Mouse (Mus musculus) hindbrain, embryonic 11.5 days (tissue): Measurements from ENCODE around the gene Zfp775. TPM values are rescaled to one million over a fixed set of nuclear protein-coding genes. Genes with fewer than 3 reads are reported as not detected.

ENCODE experiments used
- ATAC-seq: fragments of 200-750 bp; cut with Nextera tagmentation; 2 replicates; pipeline ENCODE4 v1.8.0; 2017; ENCODE audit warnings: mild to moderate bottlenecking, moderate TSS enrichment, moderate library complexity; ENCODE audit not compliant: low FRiP score
- DNase-seq: peaks from one replicate; pipeline ENCODE4 v3.0.0-alpha.2; 2015; ENCODE audit warnings: low spot score
- H3K27ac ChIP-seq: fragments of 300-500 bp; sonication (generic); 2 replicates; pipeline ENCODE4 v1.5.1; 2014; ENCODE audit warnings: mild to moderate bottlenecking, low read depth, low read length
- H3K27me3 ChIP-seq: fragments of 300-500 bp; sonication (generic); 2 replicates; pipeline ENCODE4 v1.6.1; 2014; ENCODE audit warnings: mild to moderate bottlenecking, low read length, moderate library complexity, mixed read lengths; ENCODE audit not compliant: control insufficient read depth, insufficient read depth
- H3K36me3 ChIP-seq: fragments of 300-500 bp; sonication (generic); 2 replicates; pipeline ENCODE4 v1.6.1; 2014; ENCODE audit warnings: mild to moderate bottlenecking, low read length, moderate library complexity, mixed read lengths; ENCODE audit not compliant: control insufficient read depth, insufficient read depth
- H3K4me1 ChIP-seq: fragments of 300-500 bp; sonication (generic); replicated peaks from 2 replicates; pipeline ENCODE4 v1.6.1; 2014; ENCODE audit warnings: low read length, mixed read lengths; ENCODE audit not compliant: control insufficient read depth, insufficient read depth
- H3K4me2 ChIP-seq: fragments of 300-500 bp; sonication (generic); replicated peaks from 2 replicates; pipeline ENCODE4 v1.6.1; 2014; ENCODE audit warnings: mild to moderate bottlenecking, low read depth, low read length
- H3K4me3 ChIP-seq: fragments of 300-500 bp; sonication (generic); 2 replicates; pipeline ENCODE4 v1.5.1; 2014; ENCODE audit warnings: low read depth, low read length
- H3K9ac ChIP-seq: fragments of 300-500 bp; sonication (generic); 2 replicates; pipeline ENCODE4 v1.6.1; 2014; ENCODE audit warnings: low read depth, low read length
- H3K9me3 ChIP-seq: fragments of 300-500 bp; sonication (generic); 2 replicates; pipeline ENCODE4 v1.6.1; 2016; ENCODE audit warnings: low read length; ENCODE audit not compliant: control insufficient read depth
- WGBS: fragments of 180-500 bp; shearing (Covaris S2); extraction: QIAGEN DNeasy Blood & Tissue Kit; methylation state at CpG from one replicate; pipeline ENCODE4 v1.1.7; 2014; 5-methylcytosine and 5-hydroxymethylcytosine counted together
- polyA plus RNA-seq: library from polyadenylated mRNA; unstranded; fragments of >200 nt; fragmentation: Nextera tagmentation; extraction: Ambion mirVana; gene quantifications from 2 replicates; pipeline ENCODE4 v1.2.1, GENCODE M21; 2014

Zfp775 gene
- polyA plus RNA-seq, result 7.7 and 11.0 TPM in 2 replicates

DNA sequence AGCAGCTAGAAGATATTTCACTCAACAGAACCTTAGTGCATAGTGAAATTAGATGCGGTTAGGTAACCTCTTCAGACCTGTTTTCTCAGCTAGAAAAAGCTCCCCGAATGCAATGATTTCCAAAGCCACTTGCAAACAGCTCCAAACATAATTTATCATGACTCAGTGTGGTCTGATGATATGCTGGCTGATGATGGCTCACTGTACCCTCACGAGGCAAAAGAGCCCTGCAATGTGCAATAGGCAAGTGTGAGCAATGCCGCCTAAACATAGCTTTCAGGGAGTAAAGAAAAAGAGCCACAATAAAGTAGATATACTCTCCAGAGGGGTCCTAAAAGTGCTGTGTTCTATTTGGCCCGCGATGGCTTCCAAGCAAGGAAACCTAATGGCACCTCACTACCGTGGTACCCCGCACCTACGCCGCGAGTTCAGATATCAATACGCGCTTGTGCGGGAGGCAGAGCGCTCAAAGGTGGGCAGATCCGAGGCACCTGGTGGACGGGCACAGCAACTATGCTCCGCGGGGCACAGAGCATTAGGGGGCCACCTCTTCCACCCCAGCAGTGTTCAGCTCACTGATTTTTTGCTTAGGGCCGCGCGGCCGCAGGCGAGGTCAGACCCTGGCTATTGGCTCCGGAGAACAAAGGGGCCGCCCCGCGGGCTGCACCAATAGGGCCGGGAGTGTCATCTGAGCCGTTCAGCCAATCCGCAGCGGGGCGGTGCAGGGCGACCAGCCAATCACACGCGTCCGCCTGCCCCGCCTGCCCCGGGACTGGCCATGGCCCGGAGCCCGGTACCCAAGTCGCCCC, at the start of gene Zfp775:
Zfp775 (plus strand) TSS at position 793 of the 809 bp plus-strand sequence.
- H3K4me1 ChIP-seq, result 0 out of 2 replicates have a peak, but pooled peaks cover 3% of the 10 kb centered on the region
- 6% methylated on average over 41 of the region's 42 CpGs for WGBS
- ATAC-seq (peak; percentile 99), DNase-seq (peak; percentile 95)
- no peaks in the 10 kb centered on the region for H3K27me3 ChIP-seq
- peak within 1 kb of the TSS; percentile 86 for H3K4me2 ChIP-seq
- H3K27ac ChIP-seq, result peak within 1 kb of the TSS; percentile 86
- peak within 1 kb of the TSS; percentile 92 for H3K9ac ChIP-seq
- H3K4me3 ChIP-seq, result peak within 1 kb of the TSS; percentile 80
- H3K9me3 ChIP-seq, result no peaks in the 10 kb centered on the region
- peaks cover 17% of the 10 kb centered on the region for H3K36me3 ChIP-seq

DNA sequence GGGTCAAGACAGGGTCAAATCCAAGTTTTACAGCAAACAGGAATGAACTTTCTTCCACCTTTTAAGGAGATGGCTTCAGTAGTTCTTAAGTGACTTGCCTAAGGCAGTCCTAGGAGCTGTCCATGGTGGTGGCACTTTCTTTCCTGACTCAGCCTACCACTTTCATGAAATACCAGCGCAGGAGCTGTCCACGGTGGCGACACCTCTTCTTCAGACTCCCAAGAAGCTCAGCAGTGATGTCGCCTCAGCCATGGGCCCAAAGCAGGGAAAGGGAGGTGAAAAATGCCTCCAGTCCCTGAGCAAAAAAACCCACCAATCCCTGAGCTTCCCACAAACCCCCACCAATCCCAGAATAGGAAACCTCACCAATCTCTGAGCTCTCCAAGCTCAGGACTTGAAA, 48.9 kb upstream of the Zfp775 start:
- ATAC-seq (no peak), DNase-seq (no peak)
- Histone ChIP-seq H3K4me1 (peaks cover 3% of the 10 kb centered on the region; the same call in 1 of the 2 replicates), H3K9ac (no peak overlapping the region), H3K36me3 (no peaks in the 10 kb centered on the region; the same call in 1 of the 2 replicates), H3K9me3 (no peaks in the 10 kb centered on the region), H3K4me2 (no peak overlapping the region), H3K27ac (no peak overlapping the region), H3K27me3 (no peaks in the 10 kb centered on the region), H3K4me3 (no peak overlapping the region)
- 65% methylated on average over 4 of the region's 4 CpGs for WGBS

DNA sequence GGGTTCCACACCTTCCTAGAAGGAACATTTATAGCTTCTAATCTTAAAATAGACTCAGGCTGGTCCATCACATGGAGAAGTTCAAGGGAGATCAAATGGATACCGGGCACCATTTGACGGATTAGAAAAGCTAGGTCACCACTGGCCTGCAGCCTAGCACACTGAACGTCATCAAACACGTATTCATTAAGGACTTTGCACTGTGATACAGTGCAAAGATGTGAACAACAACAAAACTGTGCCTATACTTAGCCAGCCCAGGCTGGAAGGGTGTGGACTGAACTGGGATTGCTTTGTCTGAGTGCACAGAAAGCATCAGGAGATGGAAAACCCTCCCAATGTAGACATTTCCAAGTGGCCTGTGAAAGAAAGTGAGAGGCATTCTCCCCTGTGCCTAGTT, 48.0 kb upstream of the Zfp775 start:
- H3K9ac ChIP-seq, result peak overlapping the region; percentile 85
- no peaks in the 10 kb centered on the region for H3K9me3 ChIP-seq
- no peaks in the 10 kb centered on the region for H3K27me3 ChIP-seq
- peak overlapping the region; percentile 95 for H3K27ac ChIP-seq
- peak overlapping the region; percentile 55 for H3K4me3 ChIP-seq
- WGBS, result 80% methylated on average over 4 of the region's 4 CpGs
- DNase-seq (peak; percentile 34), ATAC-seq (0 out of 2 replicates have a peak, but pooled peaks have one; percentile 11)
- peak overlapping the region; percentile 75 for H3K4me2 ChIP-seq
- H3K4me1 ChIP-seq, result peaks cover 3% of the 10 kb centered on the region; the same call in 1 of the 2 replicates
- peaks cover 2% of the 10 kb centered on the region; the same call in 1 of the 2 replicates for H3K36me3 ChIP-seq

GRCm38 (mm10) chr6:48554280-48555103, 47.4 kb upstream of the Zfp775 start, which contains the start of gene Lrrc61:
Lrrc61 (plus strand) TSS chr6:48554796.
- 1% methylated on average over 39 of the region's 39 CpGs for WGBS
- Histone ChIP-seq H3K9ac (peak within 1 kb of the TSS; percentile 85), H3K9me3 (no peaks in the 10 kb centered on the region), H3K4me3 (peak within 1 kb of the TSS; percentile 55), H3K4me2 (peak within 1 kb of the TSS; percentile 75), H3K27me3 (no peaks in the 10 kb centered on the region), H3K36me3 (peaks cover 2% of the 10 kb centered on the region; the same call in 1 of the 2 replicates), H3K4me1 (peaks cover 3% of the 10 kb centered on the region; the same call in 1 of the 2 replicates), H3K27ac (peak within 1 kb of the TSS; percentile 95)
- DNase-seq (peak; percentile 93), ATAC-seq (peak; percentile 93)

- H3K4me3 ChIP-seq, result peak overlapping the region; percentile 55
- peak overlapping the region; percentile 85 for H3K9ac ChIP-seq
- peaks cover 3% of the 10 kb centered on the region; the same call in 1 of the 2 replicates for H3K4me1 ChIP-seq
- no peaks in the 10 kb centered on the region for H3K27me3 ChIP-seq
- peak; percentile 86 for ATAC-seq
- H3K4me2 ChIP-seq, result peak overlapping the region; percentile 75
- H3K9me3 ChIP-seq, result no peaks in the 10 kb centered on the region
- H3K27ac ChIP-seq, result peak overlapping the region; percentile 95
- peaks cover 2% of the 10 kb centered on the region; the same call in 1 of the 2 replicates for H3K36me3 ChIP-seq
- WGBS, result 36% methylated on average over 13 of the region's 14 CpGs
- peak; percentile 78 for DNase-seq
Observed at GRCm38 (mm10) chr6:48555104-48555890, 46.6 kb upstream of the Zfp775 start.

DNA sequence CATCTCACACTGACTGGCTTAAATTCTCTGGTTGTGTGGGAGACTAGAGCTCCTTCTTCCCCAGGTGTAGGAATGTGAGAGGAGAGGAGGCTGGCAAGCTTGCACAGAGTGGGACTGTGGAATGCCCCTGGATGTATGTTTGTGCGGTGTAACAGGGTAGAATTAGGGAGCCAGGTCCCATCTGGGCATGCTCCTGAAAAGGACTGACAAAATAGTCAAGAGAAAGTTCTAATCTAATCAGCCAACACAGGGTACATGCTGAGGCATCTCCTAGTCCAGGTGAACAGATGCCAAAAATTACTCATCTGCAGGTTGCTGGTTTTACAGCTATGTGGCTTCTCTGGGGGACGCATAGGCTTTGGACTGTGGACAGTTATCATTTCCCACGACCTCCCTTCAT, 45.9 kb upstream of the Zfp775 start:
- Histone ChIP-seq H3K9me3 (no peaks in the 10 kb centered on the region), H3K4me2 (no peak overlapping the region), H3K27ac (no peak overlapping the region), H3K36me3 (peaks cover 2% of the 10 kb centered on the region; the same call in 1 of the 2 replicates), H3K4me3 (no peak overlapping the region), H3K9ac (no peak overlapping the region), H3K27me3 (no peaks in the 10 kb centered on the region), H3K4me1 (peaks cover 3% of the 10 kb centered on the region; the same call in 1 of the 2 replicates)
- DNase-seq, result no peak
- ATAC-seq, result no peak
- 89% methylated on average over 3 of the region's 3 CpGs for WGBS

DNA sequence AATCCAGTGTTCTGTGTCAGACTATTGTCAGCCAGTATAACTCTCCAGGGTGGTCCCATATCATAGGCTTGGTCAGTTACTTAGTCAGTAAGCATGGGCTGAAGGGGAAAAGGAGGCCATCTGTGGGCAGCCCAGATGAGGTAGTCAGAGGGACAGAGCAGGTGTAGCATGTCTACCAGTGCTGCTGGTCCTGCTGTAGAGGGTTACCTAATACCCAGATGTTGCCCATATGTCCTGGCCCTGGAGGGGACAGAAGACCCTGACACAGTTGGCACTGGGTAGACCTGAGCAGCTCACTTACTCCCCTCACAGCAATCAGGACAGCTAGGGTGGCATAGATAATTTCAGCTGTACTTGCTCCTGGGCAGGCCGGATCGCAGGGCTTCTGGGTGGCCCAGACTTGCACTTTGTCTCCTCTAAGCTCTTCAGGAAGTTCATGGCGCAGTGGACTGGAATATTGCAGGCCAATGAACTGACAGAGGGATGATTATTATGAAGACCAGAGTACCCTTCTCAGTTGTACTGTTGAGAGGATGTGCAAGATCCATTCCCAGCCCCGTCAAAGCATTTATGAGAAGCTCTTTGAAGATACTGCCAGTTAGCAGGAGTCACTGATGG, 36.1 kb upstream of the Zfp775 start:
- no peak for ATAC-seq
- Histone ChIP-seq H3K4me3 (no peak overlapping the region), H3K4me2 (no peak overlapping the region), H3K9ac (no peak overlapping the region), H3K36me3 (no peaks in the 10 kb centered on the region), H3K4me1 (no peaks in the 10 kb centered on the region), H3K27ac (no peak overlapping the region), H3K9me3 (no peaks in the 10 kb centered on the region), H3K27me3 (no peaks in the 10 kb centered on the region)
- 89% methylated on average over 4 of the region's 4 CpGs for WGBS
- DNase-seq, result no peak
